8 mouse cellular contexts compared by ENCODE assay signal in the genomic region with DNA sequence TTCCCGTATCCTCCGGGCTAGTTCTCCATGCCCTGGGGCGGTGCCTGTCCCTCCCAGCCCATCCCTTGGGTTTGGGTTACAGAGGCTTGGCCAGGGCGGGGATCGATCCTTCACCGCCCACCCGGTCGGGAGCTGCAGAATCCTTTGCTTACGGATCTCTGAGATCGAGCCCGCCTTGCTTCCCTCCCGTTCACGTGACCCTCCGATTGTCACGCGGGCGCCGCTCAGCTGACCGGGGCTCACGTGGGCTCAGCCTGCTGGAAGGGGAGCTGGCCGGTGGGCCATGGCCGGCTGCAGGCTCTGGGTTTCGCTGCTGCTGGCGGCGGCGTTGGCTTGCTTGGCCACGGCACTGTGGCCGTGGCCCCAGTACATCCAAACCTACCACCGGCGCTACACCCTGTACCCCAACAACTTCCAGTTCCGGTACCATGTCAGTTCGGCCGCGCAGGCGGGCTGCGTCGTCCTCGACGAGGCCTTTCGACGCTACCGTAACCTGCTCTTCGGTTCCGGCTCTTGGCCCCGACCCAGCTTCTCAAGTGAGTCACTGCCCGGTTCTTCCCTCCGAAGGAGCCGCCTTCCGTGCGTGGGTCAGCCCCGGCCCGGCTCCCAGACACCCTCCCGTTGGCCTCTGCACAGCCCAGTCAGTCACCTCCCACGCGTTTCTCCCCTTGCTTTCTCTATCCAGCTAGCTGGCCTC. TPM values are rescaled to one million over a fixed set of nuclear protein-coding genes. Genes with fewer than 3 reads are reported as not detected.
DNase-seq lines count a peak whose midpoint lies in the region; ATAC-seq lines count a peak whose summit lies in the region.

A gene (plus strand): TSS at position 100 of the 697 bp plus-strand sequence.
A gene (minus strand): TSS at position 407 of the 697 bp plus-strand sequence.

- DNase-seq in R1 (ENCODE audit: low read depth, low spot score), result peak; percentile 94
- DNase-seq in cerebellum, postnatal 10 days, result peak; percentile 90 to 91
- DNase-seq in frontal cortex, postnatal 25 days (ENCODE audit: low spot score in 2 of 2), result peak; percentile 53 to 62
- DNase-seq in hindbrain, embryonic 14.5 days (ENCODE audit: low spot score), result peak; percentile 87
- peak; percentile 77 to 84 for DNase-seq in left cerebral cortex, adult 18-20 months (ENCODE audit: low spot score in 2 of 2)
- DNase-seq in lung, postnatal 4 days, result peak; percentile 83 to 87
- DNase-seq in retina, postnatal 7 days (ENCODE audit: low read depth, low spot score), result peak; percentile 73
- peak; percentile 74 to 79 for DNase-seq in urinary bladder, adult 18-20 months (ENCODE audit: low spot score in 2 of 2)

- H3K4me1 ChIP-seq in hindbrain, embryonic 14.5 days (replicated peaks; ENCODE audit: control insufficient read depth, insufficient read depth, low read length), result peaks cover 29% of the 10 kb centered on the region

- H3K9me3 ChIP-seq in hindbrain, embryonic 14.5 days (ENCODE audit: control insufficient read depth, low read length), result no peaks in the 10 kb centered on the region

- no peaks in the 10 kb centered on the region for H3K36me3 ChIP-seq in hindbrain, embryonic 14.5 days (replicated peaks; ENCODE audit: control insufficient read depth, insufficient read depth)

- H3K9ac ChIP-seq in hindbrain, embryonic 14.5 days, result peak within 1 kb of the TSS; percentile 84

- H3K27me3 ChIP-seq in hindbrain, embryonic 14.5 days (ENCODE audit: control insufficient read depth, insufficient read depth, low read length), result no peaks in the 10 kb centered on the region

- H3K4me2 ChIP-seq in hindbrain, embryonic 14.5 days (replicated peaks), result peak within 1 kb of the TSS; percentile 63

- peak; percentile 92 for ATAC-seq in hindbrain, embryonic 14.5 days (ENCODE audit: low FRiP score)

- WGBS in hindbrain, embryonic 14.5 days, result 4% methylated on average over 54 of the region's 55 CpGs

- H3K4me3 ChIP-seq in hindbrain, embryonic 14.5 days (replicated peaks; ENCODE audit: low read length), result peak within 1 kb of the TSS; percentile 80

- no peak within 1 kb of the TSS for H3K27ac ChIP-seq in hindbrain, embryonic 14.5 days

RNA-seq across cellular contexts. Expression of the first gene that starts in this region (rescaled TPM):
- polyA plus RNA-seq in hindbrain, embryonic 14.5 days (2014; fragmentation: Nextera tagmentation; extraction: Ambion mirVana), result 66.6 and 67.2 TPM in 2 replicates
- total RNA-seq in left cerebral cortex, adult 18-20 months (2021), result 10 to 100 TPM; 48.4 to 54.1 TPM

RNA-seq across cellular contexts. Expression of the second gene that starts in this region (rescaled TPM):
- polyA plus RNA-seq in hindbrain, embryonic 14.5 days (2014; fragmentation: Nextera tagmentation; extraction: Ambion mirVana), result 0.91 and 0.96 TPM in 2 replicates
- 1 to 10 TPM; 2.6 to 3.6 TPM for total RNA-seq in left cerebral cortex, adult 18-20 months (2021)
